Comparison of ENCODE assay signal across 7 mouse cellular contexts in the genomic region with DNA sequence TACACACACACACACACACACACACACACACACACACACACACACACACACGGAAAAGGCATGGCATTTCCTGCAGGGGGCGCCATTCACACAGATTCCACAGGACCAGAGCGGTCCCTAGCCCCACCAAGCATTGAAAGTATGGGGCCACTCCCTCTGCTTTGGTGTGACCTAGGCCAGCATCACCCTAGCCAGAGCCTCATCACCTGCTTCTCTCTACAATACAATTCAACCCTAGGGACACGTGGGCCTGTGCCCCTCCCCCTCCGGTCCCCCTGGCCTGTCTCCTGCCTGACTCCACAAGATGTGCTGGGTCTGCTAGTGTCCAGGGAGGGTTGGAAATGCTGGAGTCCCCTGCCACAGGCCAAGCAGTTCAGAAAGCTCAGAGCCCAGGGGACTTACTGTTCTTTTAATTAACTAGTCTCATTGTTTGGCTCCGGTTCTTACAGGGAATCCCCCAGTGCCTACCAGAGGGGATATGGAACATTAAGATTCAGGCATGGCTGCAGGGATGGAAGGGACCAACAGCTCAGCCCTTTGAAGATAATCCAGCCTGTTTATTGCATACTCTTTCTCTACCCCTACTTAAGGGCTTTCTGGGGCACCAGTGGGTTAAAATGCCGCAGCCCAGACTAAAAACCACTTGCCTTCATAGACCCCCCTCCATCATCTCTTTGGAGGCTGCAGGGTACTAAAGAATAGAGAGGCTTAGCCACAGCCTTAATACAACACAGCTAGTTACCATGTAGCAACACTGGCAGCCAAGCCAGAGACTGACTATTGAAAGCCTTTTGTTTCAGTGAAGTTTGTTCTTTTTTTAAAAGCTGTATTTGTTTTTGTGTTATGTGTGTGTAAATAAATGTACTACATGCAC.
DNase-seq lines count a peak whose midpoint lies in the region; ATAC-seq lines count a peak whose summit lies in the region.

No protein-coding gene starts in this region.

- peak; percentile 46 for DNase-seq in liver
- DNase-seq in brain, adult 2 months (ENCODE audit: low read depth, low spot score) = peak; percentile 53
- peak; percentile 41 for DNase-seq in gastrocnemius, adult 18-20 months (ENCODE audit: low spot score)
- peak; percentile 63 for DNase-seq in thymus, postnatal 4 days
- no peak for DNase-seq in c-Kit-positive CD71-positive TER-119-positive erythroid progenitor cells, embryonic 14.5 days (ENCODE audit: low spot score)

- no peaks in the 10 kb centered on the region for H3K4me1 ChIP-seq in liver, embryonic 12.5 days

- H3K27me3 ChIP-seq in liver, embryonic 12.5 days (replicated peaks) = peaks cover 49% of the 10 kb centered on the region

- no peak overlapping the region for H3K4me2 ChIP-seq in liver, embryonic 12.5 days

- no peaks in the 10 kb centered on the region for H3K9me3 ChIP-seq in liver, embryonic 12.5 days (replicated peaks)

- H3K4me3 ChIP-seq in liver, embryonic 12.5 days = no peak overlapping the region

- H3K27ac ChIP-seq in liver, embryonic 12.5 days = no peak overlapping the region

- WGBS in liver, embryonic 12.5 days (ENCODE audit: insufficient replicate concordance) = 29% methylated on average over 6 of the region's 7 CpGs

- no peaks in the 10 kb centered on the region for H3K36me3 ChIP-seq in liver, embryonic 12.5 days

- ATAC-seq in liver, embryonic 12.5 days = no peak
- ATAC-seq in megakaryocyte progenitor cell, adult 5-6 weeks (replicated peaks; ENCODE audit: poor library complexity) = peak; percentile 37; the same call in 1 of the 2 replicates

- H3K9ac ChIP-seq in liver, embryonic 12.5 days = no peak overlapping the region
